Mouse (Mus musculus) adrenal gland (tissue): ENCODE results near the gene Pld3.

ENCODE experiments used
- intact Hi-C: fragments of 180-260 bp; cut with DNase I; formaldehyde crosslinking; loops from one replicate; pipeline ENCODE4 v1.15.1; 2025
- long read RNA-seq, 2 experiments: library from polyadenylated mRNA; unstranded; transcript quantifications; one replicate each; pipeline ENCODE4 v2.0.0; 2020; ENCODE audit warnings: borderline replicate concordance in 1 of 2; ENCODE audit not compliant: insufficient replicate concordance in 1 of 2

Pld3 gene
- long read RNA-seq, experiment 1, transcript Pld3-201 (14 exons, 2,282 nt), result major isoform, 29 of 135 reads
- long read RNA-seq, experiment 1, partial matches to known transcripts, result 92 of 135 reads
- long read RNA-seq, experiment 1, other reads (novel, unspliced or antisense), result 14 of 135 reads
- long read RNA-seq, experiment 2, transcript Pld3-201 (14 exons, 2,282 nt), result major isoform, 44 of 247 reads
- long read RNA-seq, experiment 2, partial matches to known transcripts, result 190 of 247 reads
- long read RNA-seq, experiment 2, other reads (novel, unspliced or antisense), result 11 of 247 reads

DNA sequence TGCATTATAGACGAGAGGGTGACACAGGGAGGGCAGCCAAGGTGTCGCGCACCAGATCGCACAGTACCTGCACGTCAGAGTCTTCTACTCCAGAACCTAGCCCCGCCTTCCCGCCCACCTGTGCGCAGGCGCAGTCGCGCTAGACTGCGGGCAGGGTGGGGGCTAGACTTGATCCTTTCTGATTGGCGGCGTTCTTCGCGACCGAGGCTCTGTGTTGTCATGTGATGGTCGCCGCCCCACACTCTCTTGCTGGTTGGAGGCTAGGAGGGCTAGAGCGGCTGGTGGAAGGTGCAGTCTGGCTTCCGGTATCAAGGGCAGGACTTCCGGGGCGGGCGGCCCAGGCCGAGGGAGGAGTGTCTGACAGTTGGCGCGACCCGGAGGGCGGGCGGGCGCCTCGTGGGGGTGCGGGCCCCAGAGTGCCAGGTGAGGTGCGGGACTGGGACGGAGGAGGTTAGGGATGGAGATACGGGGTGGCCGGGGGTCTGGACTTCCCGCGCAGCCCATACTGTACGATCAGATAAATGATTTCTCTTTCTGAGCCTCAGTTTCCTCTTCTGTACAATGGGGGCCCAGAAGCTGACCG is at the start of gene Pld3, which contains the start of gene 2310022A10Rik:
TSS of gene Pld3 (minus strand) at position 288 of the 583 bp plus-strand sequence.
TSS of gene 2310022A10Rik (plus strand) at position 303 of the 583 bp plus-strand sequence.
- intact Hi-C loops, result no loop called here

DNA sequence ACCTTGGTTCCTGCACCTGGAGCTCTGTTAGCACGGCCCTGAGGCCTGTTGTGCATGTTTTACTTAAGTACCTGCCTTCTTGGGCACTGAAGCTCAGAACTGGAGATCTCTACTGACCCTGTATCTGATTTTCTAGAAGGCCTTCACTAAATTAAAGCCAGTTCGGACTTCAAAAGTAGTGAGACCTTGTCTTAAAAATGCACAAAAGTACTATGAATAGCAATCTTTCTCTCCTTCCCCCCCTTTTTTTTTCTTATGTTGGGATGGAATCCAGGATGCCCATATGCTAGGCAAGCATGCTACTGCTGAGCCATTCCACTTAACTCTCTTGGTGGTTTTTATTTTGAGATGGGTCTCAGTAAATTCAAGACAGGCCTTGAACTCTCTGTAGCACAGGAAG is 49.1 kb upstream of the Pld3 start:
- intact Hi-C loops, result no loop called here

DNA sequence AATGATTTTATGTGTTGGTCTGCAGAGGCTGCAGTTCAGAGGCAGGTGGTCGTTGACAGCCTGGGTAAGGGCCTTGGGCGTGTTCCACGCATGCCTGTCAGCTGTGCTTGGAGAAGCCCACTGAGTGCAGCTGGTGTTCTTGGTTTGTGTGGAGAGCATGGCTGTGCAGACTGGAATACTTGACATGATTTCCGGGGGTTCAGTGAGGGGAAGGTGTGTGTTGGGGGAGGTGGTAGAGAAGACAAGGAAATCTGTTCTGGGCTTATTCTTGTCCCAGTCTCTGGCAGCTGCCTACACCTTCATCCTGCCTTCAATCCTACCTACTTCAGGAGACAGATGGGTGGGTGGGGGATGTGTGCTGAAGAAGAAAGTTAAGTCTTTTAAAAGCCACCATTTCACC is 48.6 kb upstream of the Pld3 start:
- intact Hi-C loops, result no loop called here

DNA sequence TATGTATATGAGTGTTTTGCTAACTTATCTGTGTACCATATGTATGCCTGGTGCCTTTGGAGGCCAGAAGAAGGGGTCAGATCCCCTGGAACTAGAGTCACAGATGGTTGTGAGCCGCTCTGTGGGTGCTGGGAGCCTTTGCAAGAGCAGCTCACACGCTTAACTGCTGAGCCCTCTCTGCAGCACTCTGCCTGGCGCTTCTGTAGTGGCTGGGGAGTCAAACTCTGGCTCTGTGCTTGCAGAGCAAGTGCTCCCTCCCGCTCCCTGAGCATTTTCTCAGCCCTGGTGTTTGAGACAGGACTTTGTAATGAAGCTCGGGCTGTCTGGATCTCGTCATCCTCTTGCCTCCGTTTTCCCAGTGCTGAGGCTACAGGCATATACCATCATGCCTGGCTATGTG is 45.0 kb upstream of the Pld3 start:
- intact Hi-C loops, result no loop called here

DNA sequence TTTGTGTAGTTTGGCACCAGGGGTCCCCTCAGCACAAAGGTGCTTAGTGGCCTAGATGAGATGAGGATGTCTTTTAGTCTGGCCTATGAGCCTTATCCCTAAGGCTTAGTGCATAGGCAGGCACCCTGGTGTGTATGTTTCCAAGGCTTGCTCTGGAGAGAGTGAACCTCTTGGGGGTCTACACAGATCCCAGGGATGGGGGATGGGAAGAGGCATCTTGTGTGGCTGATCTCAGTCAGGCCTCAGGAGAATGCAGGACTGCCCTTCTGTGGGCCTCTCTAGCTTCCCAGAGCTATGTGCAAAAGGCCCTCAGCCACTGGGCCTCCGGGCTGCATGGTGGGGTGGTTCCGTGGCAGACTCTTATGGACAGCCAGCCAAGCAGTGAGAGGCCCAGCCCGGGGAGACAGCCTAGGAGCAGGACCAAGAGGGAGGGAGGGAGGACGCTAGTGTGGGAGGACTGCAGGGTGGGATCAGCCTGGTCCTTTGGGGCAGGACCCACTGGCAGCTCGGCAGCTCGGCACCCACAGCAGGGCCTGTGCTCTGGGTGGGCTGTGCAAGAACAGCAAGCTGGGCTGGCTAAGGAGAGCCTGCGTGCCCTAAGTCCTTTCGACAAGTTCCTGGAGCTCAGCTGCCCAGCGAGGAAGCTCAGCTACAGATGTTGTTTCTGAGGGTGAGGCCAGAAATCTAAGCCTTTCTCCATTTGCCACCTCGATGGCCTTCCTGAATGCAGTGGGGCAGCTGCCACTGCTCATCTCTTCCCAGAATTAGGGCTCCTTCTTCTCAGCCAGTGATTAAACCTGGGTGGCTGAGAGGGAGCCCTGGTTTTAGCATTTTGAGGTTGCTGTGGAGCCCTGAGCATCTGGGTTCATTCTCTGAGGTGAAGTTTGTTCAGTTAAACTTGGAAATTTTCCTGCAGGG is 43.8 kb upstream of the Pld3 start:
- intact Hi-C loops, result no loop called here

DNA sequence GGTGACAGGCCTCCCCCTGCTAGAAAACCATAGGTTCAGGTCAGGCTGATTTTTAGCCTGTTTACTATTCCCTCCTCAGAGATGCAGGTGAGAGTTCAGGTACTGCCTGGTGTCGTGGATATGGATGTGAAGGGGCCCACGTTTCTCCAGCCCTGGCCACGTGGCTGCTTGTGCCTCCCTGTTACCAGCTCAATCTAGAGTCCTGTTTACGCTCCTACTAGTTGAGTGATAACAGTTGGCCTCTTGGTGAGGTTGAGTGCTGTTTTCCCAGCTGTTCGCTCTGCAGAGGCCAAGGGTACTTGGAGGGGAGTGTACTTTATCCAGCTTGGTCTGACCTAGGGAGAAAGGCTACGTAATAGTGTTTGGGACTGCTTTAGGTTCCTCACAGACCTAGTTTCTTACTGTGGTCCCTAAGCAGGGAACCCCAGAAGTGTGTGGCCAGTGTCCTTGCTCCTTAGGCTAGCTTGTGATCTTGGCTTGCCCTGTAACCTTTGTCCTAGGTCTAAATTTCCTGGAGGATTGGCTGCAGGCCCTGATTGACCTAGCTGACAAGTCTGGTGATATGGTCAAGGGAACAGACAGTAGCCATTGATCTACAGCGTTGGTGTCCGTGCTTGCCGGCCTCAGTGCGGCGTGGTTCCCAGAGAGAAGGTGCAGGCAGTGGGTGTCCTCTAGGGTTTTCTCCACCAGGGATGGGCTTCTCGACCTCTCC is 40.1 kb upstream of the Pld3 start:
- intact Hi-C loops, result no loop called here

DNA sequence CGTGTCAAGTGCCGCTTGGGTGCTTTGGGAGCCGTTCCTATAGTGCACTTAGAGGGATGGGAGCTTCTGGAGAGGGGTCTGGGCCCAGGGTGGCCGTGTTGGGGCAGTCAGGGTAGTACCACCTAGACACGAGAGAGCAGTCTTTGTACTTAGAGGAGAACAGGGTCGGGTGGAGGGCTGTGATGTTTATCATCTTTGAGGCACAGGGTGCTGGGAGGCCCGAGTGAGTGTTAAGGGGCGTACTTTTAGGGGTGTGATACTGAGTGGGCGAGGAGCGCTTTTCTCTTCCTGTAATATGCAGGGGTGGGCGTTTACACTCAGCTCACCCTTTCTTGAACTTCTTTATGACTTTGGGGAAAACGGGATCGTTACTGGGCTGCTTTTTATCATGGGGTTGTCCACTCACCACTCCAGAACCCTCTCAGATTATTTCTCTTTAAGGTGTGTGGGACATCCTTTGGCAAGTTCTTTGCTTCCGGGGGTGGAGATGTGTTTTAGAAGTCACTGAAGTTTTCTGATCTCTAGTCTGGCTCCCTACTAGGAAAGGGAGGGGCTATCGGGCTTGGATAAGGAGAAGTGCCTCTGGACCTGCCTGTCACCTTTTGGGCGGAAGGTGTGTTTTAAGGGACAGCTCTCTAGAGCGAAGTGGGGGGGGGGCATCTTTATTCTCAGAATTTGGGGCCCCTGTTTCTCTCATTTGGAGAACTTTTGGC is 39.4 kb upstream of the Pld3 start:
- intact Hi-C loops, result no loop called here

DNA sequence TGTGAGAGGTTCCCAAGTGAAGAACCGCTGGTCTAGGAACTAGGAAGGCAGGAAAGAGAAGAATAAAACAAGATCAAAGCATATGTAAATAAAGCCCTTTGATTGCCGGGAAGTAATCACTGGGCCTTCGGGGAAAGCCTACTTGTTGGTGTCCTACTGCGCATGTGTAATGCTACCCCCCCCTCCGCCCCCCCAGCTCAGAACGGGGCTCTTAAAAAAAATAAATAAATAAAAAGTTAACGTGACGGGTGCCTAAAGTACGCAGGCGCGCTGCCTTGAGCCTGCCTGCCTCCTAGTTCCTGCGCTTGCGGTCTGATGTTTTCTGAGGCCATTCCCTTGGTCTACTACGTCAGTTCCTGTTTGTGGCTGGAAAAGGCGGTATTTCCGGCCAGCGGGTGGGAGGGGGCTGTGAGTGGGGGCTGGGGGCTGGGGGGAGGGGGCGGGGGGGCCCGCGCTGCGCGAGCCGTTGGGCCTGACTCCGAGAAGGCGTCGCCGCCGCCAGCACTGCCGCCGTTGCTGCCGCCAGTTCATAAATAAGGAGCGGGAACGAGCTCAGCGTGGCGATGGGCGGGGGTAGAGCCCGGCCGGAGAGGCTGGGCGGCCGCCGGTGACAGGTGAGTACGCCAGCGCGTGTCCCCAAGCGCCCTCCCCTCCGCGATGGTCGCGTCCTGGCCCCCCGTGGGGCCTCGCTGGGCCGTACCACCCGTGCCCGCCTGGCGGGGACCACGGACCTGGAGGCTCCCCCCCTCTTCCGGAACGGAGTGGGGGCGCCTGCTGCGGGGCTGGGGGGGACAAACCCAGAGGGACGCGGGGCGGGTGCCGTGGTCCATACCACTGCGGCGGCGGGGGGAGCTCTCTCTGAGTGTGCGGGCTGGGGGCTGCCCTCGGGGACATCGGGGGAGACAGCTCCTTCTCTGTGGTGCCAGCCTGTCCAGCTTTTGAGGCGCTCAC is 38.5 kb upstream of the Pld3 start, which contains the start of gene Akt2:
TSS of gene Akt2 (plus strand) at position 287 of the 951 bp plus-strand sequence.
- intact Hi-C loops, result no loop called here

DNA sequence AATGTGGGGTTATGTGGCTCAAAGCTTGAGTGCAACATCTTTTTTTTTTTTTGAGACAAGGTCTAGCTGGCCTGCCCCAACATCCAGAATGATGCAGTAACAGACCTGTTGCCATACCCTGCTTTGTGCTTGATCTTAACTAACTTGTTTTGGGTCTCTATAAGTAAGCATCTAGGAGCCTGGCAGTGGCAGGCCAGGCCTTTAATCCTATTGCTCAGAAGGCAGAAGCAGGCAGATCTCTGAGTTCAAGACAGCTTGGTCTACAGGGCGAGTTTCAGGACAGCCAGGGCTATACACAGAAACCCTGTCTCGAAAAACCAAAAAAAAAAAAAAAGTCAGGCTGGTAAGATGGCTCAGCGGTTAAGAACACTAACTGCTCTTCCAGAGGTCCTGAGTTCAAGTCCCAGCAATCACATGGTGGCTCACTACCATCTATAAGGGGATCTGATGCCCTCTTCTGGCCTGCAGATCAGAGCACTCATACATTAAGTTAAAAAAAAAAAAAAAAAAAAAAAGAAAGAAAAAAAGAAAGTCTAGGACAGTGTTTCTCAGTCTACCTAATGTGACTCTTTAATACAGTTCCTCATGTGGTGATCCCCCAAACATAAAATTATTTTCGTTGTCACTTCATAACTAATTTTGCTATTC is 37.7 kb upstream of the Pld3 start:
- intact Hi-C loops, result no loop called here

DNA sequence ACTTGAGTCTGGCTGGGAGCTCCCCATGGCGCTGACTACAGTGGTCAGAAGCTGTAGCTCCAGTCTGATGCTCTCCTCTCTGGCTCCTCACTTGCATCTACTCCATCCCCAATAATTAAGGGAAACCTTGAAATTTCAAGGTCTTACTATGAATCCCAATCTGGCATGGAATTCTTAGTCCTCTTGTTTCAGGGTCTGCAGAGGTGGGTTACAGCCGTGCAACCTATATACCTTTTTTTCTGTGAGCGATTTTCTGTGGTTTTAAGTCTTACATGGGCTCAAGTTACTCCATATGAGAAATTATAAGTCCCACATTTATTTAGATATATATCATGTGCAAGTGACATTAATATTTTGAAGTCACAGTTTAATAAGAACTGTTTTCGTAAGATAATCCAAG is 37.1 kb upstream of the Pld3 start:
- intact Hi-C loops, result no loop called here

DNA sequence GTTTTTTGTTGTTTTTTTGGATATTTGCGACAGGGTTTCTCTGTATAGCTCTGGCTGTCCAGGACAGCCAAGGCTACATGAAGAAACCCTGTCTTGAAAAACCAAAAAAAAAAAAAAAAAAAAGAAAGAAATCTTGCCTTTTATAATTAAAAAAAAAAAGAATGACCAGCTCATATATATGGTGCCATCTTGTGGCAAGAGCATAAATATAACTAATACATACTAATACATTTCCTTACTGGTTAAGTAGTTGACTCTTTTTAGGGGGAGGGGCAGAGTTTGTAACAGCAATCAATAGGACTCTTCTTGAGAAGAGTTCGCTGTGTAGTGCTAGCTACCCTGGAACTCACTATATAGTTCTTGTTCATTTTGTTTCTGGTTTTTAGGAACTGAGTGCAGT is 34.7 kb upstream of the Pld3 start:
- intact Hi-C loops, result no loop called here

DNA sequence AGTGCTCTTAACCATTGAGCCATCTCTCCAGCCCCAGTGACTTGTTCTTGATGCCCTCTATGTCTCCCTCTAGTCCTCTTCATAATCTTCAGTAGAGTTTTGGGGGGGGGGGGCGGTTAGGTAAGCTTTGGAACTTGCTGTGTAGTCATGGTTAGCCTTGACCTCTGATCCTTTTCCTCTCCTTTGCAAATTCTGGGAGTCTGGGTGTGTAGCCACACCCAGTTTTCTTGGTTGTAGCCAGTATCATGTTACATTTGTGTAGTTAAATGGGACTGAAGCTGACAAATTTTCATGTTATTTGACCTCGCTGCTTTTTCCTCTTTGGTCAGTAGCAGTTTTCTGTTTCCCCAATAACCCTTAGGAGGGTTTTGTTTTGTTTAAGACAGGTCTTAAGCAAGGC is 33.8 kb upstream of the Pld3 start:
- intact Hi-C loops, result no loop called here

DNA sequence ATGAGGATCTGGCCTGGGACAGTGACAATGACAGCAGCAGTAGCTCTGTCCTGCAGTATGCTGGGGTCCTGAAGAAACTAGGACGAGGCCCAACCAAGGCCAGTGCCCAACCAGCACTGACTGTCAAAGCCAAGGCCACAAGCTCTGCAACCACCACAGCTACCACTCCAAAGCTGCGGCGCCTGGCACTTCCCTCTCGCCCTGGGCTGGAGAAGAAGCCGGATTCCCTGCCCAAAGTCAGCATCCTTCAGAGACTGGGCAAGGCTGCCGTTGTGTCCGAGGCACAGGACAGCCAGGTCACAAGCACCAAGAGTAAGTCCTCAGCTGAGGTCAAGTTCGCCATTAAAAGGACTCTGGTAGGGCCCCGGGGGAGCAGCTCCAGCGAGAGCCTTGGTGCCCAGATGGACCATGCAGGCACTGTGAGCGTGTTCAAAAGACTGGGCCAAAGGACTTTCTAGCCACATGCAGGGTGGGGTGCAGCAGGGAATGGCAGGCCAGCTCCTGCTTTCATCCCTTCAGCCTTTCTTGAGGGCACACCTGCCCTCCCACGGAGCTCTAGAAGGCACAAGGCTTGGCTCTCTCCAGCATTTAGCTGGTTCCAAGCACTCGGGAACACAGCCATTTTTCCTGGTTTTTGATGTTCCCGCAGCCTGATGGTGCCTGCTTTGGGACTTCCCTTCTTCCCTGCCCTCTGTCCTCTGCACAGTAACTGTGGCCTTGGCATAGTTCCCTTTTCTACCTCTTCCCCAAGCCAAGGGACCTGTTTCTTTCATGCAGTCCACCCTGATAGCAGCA is 27.6 kb upstream of the Pld3 start:
- intact Hi-C loops, result no loop called here

DNA sequence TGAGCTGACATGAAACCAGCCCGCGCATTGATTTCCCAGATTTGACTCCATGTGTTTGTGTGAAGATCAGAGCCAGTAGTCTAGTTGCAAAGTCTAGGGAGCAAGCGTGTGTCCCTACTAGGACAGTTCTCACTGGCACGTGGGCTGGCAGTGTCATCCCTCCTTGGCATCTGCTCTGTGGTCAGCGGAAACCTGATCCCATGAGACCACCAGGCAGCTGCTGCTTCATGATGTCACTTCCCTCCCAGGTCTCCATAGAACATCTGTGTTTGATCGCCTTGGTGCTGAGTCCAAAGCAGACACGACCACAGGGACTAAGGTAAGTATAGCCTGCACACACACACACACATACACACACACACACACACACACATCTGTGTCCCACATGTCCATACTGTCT is 25.4 kb upstream of the Pld3 start:
- intact Hi-C loops, result loop anchor here (5.0 to 10.0 kb wide), 2 partner anchors 39 to 106 kb away; partner anchors contain the start of gene Zfp607b

DNA sequence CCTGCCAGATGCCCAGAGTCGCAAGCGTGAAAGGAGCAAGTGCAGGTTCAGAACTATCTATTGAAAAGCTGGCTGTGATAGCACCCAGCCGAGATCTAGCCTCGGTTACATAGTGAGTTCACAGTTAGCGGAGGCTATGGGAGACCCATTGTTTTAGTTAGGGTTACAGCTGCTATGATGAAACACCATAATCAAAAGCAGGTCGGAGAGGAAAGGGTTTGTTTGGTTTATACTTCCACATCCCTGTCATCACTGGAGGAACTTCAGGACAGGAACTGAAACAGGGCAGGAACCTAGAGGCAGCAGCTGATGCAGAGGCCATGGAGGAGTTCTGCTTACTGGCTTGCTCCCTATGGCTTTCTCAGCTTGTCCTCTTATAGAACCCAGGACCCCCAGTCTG is 24.6 kb upstream of the Pld3 start:
- intact Hi-C loops, result loop anchor here (5.0 to 10.0 kb wide), 2 partner anchors 40 to 107 kb away; partner anchors contain the start of gene Zfp607b

DNA sequence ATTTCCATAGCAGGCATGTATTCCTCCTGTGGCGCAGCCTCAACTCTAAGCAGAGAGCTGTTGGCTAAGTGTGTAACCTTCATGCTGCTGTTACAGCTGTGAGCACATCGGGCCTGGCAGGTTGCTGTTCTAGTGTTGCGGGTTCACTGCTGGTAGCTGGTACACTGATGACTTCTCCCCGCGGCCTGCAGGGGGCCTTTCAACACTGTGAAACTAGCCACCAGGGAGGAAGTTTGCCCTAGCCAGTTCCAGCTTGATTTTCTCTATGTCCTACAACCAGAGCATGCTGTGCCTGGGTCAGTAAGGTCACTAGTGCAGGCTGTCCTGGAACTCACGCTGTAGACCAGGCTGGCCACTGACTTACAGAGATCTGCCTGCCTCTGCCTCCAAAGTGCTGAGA is 23.9 kb upstream of the Pld3 start:
- intact Hi-C loops, result loop anchor here (5.0 to 10.0 kb wide), 2 partner anchors 40 to 108 kb away; partner anchors contain the start of gene Zfp607b

DNA sequence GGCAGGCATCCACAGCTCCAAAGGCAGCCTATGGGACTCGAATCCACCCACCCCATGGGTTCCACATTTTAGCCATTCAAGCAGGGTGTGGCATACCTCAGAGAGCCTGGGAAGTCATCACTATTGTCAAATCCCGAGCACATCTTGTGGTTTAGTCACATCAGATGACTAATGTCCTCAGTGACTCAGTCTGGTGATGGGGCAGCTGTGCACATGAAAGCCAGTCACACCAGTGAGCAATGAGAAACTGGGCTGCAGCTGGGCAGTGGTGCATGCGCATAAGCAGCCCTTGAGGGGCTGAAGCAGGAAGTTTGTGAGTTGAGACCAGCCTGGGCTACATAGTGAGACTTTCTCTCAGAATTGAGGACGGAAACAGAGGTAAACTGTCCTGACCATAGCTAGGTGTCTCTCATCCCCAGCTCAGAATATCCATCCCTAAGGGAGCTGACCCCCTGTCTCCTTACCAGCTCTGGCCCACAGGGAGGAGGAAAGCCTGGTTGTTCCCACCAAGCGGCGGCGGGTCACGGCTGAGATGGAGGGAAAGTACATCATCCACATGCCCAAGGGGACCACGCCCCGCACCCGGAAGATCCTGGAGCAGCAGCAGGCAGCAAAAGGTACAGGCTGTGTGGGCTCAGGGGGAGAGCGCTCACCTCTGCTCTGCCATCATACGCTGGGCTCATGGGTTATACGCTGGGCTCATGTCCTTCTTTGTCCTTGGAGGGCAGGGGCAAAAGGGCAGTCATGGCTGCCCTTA is 21.3 kb upstream of the Pld3 start:
- intact Hi-C loops, result loop anchor here (10.0 kb wide), 1 partner anchor 110 kb away; the partner anchor contains the start of gene Zfp607b
